Mouse (Mus musculus): ENCODE results near the gene Prr19.
"Not testable (repeated sequence)": the region's sequence is repeated elsewhere in the genome, so short reads cannot be mapped to it uniquely, and the experiment has no call there.

The Prr19 gene

GRCm38 (mm10) chr7:25301063-25301462 lies at the start of gene Prr19:
Gene Prr19 (plus strand): TSS chr7:25301411.
- peak; percentile 57 to 70 for DNase-seq

DNA sequence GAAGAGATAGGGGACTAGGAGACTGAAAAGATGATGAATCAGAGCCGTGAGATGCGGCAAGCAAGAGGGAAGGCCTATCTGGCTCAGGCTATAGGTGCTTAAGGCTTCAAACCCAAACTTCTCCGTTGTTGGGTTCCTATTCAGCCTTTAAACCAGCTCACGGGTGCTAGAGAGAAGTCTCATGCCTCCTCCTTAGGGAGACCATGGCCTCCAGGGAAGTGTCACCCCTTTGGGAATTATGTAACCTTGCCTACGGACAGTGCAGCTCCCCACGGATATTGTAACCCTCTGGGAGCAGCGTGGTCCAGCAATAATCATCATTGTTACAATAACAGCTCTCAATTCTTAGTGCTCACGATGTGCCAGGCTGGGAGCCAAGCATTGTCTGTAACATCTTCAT lies 49.4 kb upstream of the Prr19 start:
- DNase-seq: no peak

DNA sequence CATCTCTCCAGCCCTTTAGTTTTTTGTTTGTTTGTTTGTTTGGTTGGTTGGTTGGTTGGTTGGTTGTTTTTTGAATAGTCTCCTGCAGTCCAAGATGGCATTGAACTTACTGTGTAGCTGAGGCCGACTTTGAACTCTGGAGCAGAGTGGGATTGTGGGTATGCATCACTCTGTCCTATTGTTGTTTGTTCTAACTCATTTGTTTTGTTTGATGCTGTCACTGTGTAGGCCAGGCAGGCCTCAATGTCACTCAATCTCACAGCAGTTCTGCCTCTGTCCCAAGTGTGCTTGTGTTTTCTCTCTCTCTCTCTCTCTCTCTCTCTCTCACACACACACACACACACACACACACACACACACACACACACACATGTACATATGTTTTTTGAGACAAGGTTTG lies 39.3 kb upstream of the Prr19 start:
- DNase-seq: no peak

GRCm38 (mm10) chr7:25263968-25264870 lies 37.0 kb upstream of the Prr19 start:
- no peak for DNase-seq

DNA sequence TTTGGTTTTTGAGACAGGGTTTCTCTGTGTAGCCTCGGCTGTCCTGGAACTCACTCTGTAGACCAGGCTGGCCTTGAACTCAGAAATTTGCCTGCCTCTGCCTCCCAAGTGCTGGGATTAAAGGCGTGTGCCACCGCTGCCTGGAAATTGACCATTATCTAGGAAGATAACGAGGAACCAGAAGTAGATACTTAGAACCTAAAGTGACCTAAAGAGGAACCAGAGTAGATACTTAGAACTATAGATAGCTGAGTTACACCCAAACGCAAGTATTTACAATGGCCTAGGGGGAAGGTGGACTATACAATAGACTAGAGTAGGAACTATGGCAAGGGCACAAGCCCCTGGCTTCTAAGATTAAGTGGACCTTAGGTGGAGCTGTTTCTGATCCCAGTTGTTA lies 35.5 kb upstream of the Prr19 start:
- DNase-seq: not testable (repeated sequence)

GRCm38 (mm10) chr7:25266180-25266962 lies 34.8 kb upstream of the Prr19 start:
- no peak for DNase-seq

- peak; percentile 97 to 99 for DNase-seq
Measured at GRCm38 (mm10) chr7:25267301-25267750, 33.9 kb upstream of the Prr19 start, which contains the start of gene Cic. Gene Cic (plus strand): TSS chr7:25267704.

- peak; percentile 97 to 99 for DNase-seq
Measured at GRCm38 (mm10) chr7:25267751-25268463, 33.3 kb upstream of the Prr19 start.

GRCm38 (mm10) chr7:25268588-25268987 lies 32.6 kb upstream of the Prr19 start:
- DNase-seq: no peak

DNA sequence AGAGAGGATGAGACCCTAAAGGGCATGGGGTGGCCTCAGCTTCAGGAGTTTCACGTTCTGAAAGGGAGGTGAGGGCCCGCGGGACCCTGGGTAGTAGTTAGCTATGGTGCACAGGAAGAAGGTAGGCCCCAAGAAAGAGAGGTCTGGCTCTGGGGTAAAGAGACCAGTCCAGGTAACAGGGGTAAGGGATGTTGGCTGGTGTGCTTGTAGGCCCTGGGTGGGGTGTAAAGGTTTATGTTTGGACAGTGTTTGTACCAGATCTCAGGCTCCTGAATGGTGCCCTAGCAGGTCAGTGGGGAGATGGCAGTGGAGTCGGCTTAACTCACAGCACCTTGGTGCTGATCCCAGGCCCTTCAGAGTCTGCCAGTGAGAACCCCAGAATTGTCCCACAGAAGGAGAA lies 32.2 kb upstream of the Prr19 start:
- DNase-seq: peak in 1 of 2 experiments; percentile 6

- peak; percentile 36 to 53 for DNase-seq
Measured at GRCm38 (mm10) chr7:25269545-25270271, 31.5 kb upstream of the Prr19 start.

GRCm38 (mm10) chr7:25270652-25271633 lies 30.3 kb upstream of the Prr19 start:
- DNase-seq: peak; percentile 11 to 30

DNA sequence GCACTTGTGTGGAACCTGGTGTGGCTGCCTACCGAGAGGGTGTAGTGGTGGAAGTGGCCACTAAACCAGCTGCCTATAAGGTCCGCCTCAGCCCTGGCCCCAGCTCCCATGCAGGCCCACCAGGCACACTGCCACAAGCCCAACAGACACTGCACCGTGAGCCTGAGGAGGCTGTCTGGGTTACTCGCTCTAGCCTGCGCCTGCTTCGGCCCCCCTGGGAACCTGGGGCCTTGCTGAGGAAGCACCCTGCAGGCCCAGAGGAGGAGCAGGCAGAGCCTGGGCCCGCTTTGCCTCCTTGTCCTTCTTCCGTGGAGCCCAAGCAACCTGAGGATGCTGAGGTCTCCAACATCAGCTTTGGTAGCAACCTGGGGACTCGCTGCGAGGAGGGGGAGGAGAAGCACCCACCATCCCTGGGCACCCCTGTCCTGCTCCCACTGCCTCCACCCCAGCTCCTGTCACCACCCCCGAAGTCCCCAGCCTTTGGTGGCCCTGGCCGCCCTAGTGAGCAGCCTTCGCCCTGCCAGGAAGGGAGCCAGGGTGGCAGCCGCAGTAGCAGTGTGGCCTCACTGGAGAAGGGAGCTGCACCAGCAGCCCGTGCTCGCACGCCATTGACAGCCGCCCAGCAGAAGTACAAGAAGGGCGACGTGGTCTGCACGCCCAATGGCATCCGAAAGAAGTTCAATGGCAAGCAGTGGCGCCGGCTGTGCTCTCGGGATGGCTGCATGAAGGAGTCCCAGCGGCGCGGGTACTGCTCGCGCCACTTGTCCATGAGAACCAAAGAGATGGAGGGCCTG lies 29.4 kb upstream of the Prr19 start:
- DNase-seq: peak in 1 of 2 experiments; percentile 4

DNA sequence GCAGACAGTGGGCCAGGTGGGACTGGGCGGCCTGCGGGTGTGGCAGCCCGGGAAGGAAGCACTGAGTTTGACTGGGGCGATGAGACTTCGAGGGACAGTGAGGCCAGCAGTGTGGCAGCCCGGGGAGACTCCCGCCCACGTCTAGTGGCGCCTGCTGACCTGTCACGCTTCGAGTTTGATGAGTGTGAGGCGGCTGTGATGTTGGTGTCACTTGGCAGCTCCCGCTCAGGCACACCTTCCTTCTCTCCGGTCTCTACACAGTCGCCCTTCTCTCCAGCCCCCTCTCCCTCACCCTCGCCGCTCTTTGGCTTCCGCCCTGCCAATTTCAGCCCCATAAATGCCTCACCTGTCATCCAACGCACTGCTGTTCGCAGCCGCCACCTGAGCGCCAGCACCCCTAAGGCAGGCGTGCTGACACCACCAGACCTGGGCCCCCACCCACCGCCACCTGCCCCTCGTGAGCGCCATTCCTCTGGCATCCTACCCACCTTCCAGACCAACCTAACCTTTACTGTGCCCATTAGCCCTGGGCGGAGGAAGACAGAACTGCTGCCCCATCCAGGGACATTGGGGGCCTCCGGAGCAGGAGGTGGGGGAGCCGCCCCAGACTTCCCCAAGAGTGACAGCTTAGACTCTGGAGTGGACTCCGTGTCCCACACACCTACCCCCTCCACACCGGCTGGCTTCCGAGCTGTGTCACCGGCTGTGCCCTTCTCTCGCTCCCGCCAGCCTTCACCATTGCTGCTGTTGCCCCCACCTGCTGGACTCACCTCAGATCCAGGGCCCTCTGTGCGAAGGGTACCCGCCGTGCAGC lies 28.6 kb upstream of the Prr19 start:
- peak in 1 of 2 experiments; percentile 4 for DNase-seq

GRCm38 (mm10) chr7:25273259-25274241 lies 27.7 kb upstream of the Prr19 start:
- DNase-seq: no peak

- no peak for DNase-seq
Measured at GRCm38 (mm10) chr7:25274571-25274970, 26.6 kb upstream of the Prr19 start.

DNA sequence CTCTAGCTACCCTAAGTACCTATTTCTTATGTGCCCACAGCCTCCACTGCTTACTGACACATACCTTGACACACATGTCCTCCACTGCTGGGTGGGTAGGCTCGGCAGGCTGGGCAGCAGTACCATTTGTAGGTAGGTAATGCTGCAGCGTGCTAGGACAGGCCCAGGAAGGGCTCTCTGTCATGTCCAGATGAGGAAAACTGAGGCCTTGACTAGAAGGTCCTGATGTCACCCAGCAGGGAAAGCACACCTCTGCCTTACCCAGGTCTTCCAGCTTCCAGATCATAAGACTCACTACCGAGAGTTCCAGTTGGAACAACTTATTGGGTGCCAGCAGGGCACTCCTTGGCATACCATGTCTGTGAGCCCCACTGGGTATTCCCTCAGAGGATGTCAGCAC lies 26.2 kb upstream of the Prr19 start:
- no peak for DNase-seq
